ENCODE assay signal across 8 mouse cellular contexts in genomic region chr9:40805263-40805662, GRCm38 (mm10). TPM values are rescaled to one million over a fixed set of nuclear protein-coding genes. Genes with fewer than 3 reads are reported as not detected.
DNase-seq lines count a peak whose midpoint lies in the region; ATAC-seq lines count a peak whose summit lies in the region.

No protein-coding gene starts in this region.

- peak overlapping the region; percentile 22 for H3K4me2 ChIP-seq in heart, embryonic 12.5 days
- peak overlapping the region; percentile 40 for H3K4me2 ChIP-seq in kidney, embryonic 16.5 days (replicated peaks; ENCODE audit: low read depth, low read length)
- 0 out of 2 replicates have a peak overlapping the region, but pooled peaks have one; percentile 15 for H3K4me2 ChIP-seq in liver, embryonic 13.5 days
- H3K4me2 ChIP-seq in neural tube, embryonic 14.5 days (ENCODE audit: low read depth, low read length), result peak overlapping the region; percentile 21

- no peaks in the 10 kb centered on the region for H3K27me3 ChIP-seq in embryonic facial prominence, embryonic 10.5 days (replicated peaks; ENCODE audit: low read depth, poor library complexity, severe bottlenecking)
- no peaks in the 10 kb centered on the region for H3K27me3 ChIP-seq in heart, embryonic 12.5 days (replicated peaks)
- no peaks in the 10 kb centered on the region for H3K27me3 ChIP-seq in kidney, embryonic 16.5 days (ENCODE audit: insufficient read depth, low read length)
- no peaks in the 10 kb centered on the region for H3K27me3 ChIP-seq in liver, embryonic 13.5 days
- no peaks in the 10 kb centered on the region for H3K27me3 ChIP-seq in neural tube, embryonic 14.5 days (ENCODE audit: control insufficient read depth, insufficient read depth, low read length)

- peak overlapping the region; percentile 53 for H3K4me3 ChIP-seq in embryonic facial prominence, embryonic 10.5 days
- H3K4me3 ChIP-seq in heart, embryonic 12.5 days, result no peak overlapping the region
- peak overlapping the region; percentile 20 for H3K4me3 ChIP-seq in kidney, embryonic 16.5 days (ENCODE audit: low read length)
- 0 out of 2 replicates have a peak overlapping the region, but pooled peaks have one; percentile 50 for H3K4me3 ChIP-seq in liver, embryonic 13.5 days (replicated peaks)
- H3K4me3 ChIP-seq in neural tube, embryonic 14.5 days (ENCODE audit: low read depth, low read length), result 0 out of 2 replicates have a peak overlapping the region, but pooled peaks have one; percentile 12

- peak overlapping the region; percentile 19; the same call in 1 of the 2 replicates for H3K9ac ChIP-seq in heart, embryonic 12.5 days
- no peak overlapping the region; the same call in 1 of the 2 replicates for H3K9ac ChIP-seq in kidney, embryonic 16.5 days (replicated peaks; ENCODE audit: low read length)
- H3K9ac ChIP-seq in liver, embryonic 13.5 days, result peak overlapping the region; percentile 34; the same call in 1 of the 2 replicates
- no peak overlapping the region for H3K9ac ChIP-seq in neural tube, embryonic 14.5 days (replicated peaks; ENCODE audit: low read depth, low read length)

- DNase-seq in 416B (ENCODE audit: low read depth), result peak; percentile 87
- peak; percentile 44 to 62 for DNase-seq in adrenal gland, adult 18-20 months (ENCODE audit: low spot score in 2 of 2)
- DNase-seq in embryonic facial prominence, embryonic 10.5 days (ENCODE audit: low spot score), result peak; percentile 65
- peak; percentile 60 for DNase-seq in liver, embryonic 13.5 days
- DNase-seq in thymus, postnatal 14 days, result peak; percentile 81

- ATAC-seq in heart, embryonic 12.5 days (ENCODE audit: insufficient number of reproducible peaks, low FRiP score), result no peak
- no peak for ATAC-seq in kidney, embryonic 16.5 days (ENCODE audit: low FRiP score, low TSS enrichment)
- no peak for ATAC-seq in liver, embryonic 13.5 days (ENCODE audit: low read depth)
- ATAC-seq in neural tube, embryonic 14.5 days (ENCODE audit: low read depth), result no peak

- H3K36me3 ChIP-seq in embryonic facial prominence, embryonic 10.5 days (replicated peaks), result peaks cover 59% of the 10 kb centered on the region
- peaks cover 42% of the 10 kb centered on the region for H3K36me3 ChIP-seq in heart, embryonic 12.5 days
- H3K36me3 ChIP-seq in kidney, embryonic 16.5 days (ENCODE audit: insufficient read depth, low read length), result peaks cover 47% of the 10 kb centered on the region
- peaks cover 52% of the 10 kb centered on the region for H3K36me3 ChIP-seq in liver, embryonic 13.5 days
- H3K36me3 ChIP-seq in neural tube, embryonic 14.5 days (ENCODE audit: control insufficient read depth, insufficient read depth, low read length), result peaks cover 30% of the 10 kb centered on the region

- H3K9me3 ChIP-seq in embryonic facial prominence, embryonic 10.5 days, result no peaks in the 10 kb centered on the region
- no peaks in the 10 kb centered on the region for H3K9me3 ChIP-seq in heart, embryonic 12.5 days (replicated peaks)
- H3K9me3 ChIP-seq in kidney, embryonic 16.5 days (ENCODE audit: low read length), result no peaks in the 10 kb centered on the region
- no peaks in the 10 kb centered on the region for H3K9me3 ChIP-seq in liver, embryonic 13.5 days (replicated peaks)
- H3K9me3 ChIP-seq in neural tube, embryonic 14.5 days (ENCODE audit: control insufficient read depth, low read length), result no peaks in the 10 kb centered on the region

- WGBS in embryonic facial prominence, embryonic 10.5 days, result 23% methylated on average over 2 of the region's 2 CpGs
- 30% methylated on average over 2 of the region's 2 CpGs for WGBS in heart, embryonic 12.5 days
- WGBS in kidney, embryonic 16.5 days, result 30% methylated on average over 2 of the region's 2 CpGs
- WGBS in liver, embryonic 13.5 days (ENCODE audit: insufficient replicate concordance), result 40% methylated on average over 2 of the region's 2 CpGs
- 27% methylated on average over 2 of the region's 2 CpGs for WGBS in neural tube, embryonic 14.5 days

- H3K27ac ChIP-seq in embryonic facial prominence, embryonic 10.5 days (replicated peaks), result no peak overlapping the region
- H3K27ac ChIP-seq in heart, embryonic 12.5 days (ENCODE audit: poor library complexity, severe bottlenecking), result peak overlapping the region; percentile 31; the same call in 1 of the 2 replicates
- H3K27ac ChIP-seq in kidney, embryonic 16.5 days (ENCODE audit: low read length), result peak overlapping the region; percentile 61; the same call in 1 of the 2 replicates
- peak overlapping the region; percentile 47; the same call in 1 of the 2 replicates for H3K27ac ChIP-seq in liver, embryonic 13.5 days
- no peak overlapping the region; the same call in 1 of the 2 replicates for H3K27ac ChIP-seq in neural tube, embryonic 14.5 days (ENCODE audit: low read depth, low read length)

- peaks cover 45% of the 10 kb centered on the region for H3K4me1 ChIP-seq in embryonic facial prominence, embryonic 10.5 days
- H3K4me1 ChIP-seq in heart, embryonic 12.5 days (replicated peaks), result peaks cover 40% of the 10 kb centered on the region
- H3K4me1 ChIP-seq in kidney, embryonic 16.5 days (ENCODE audit: insufficient read depth, low read length), result peaks cover 38% of the 10 kb centered on the region
- H3K4me1 ChIP-seq in liver, embryonic 13.5 days (replicated peaks), result peaks cover 26% of the 10 kb centered on the region
- peaks cover 31% of the 10 kb centered on the region for H3K4me1 ChIP-seq in neural tube, embryonic 14.5 days (ENCODE audit: control insufficient read depth, insufficient read depth, low read length)

RNA-seq across cellular contexts. Expression of gene Hspa8, which starts 4.5 kb away (rescaled TPM):
- 1,000 to 10,000 TPM; 3,946 to 4,032 TPM for total RNA-seq in adrenal gland, adult 18-20 months (2021)
- polyA plus RNA-seq in embryonic facial prominence, embryonic 10.5 days (2016; fragmentation: Nextera tagmentation; extraction: Ambion mirVana), result 3,691 and 4,038 TPM in 2 replicates
- polyA plus RNA-seq in heart, embryonic 12.5 days (2016; fragmentation: Nextera tagmentation; extraction: Ambion mirVana), result 2,193 and 2,206 TPM in 2 replicates
- 2,859 and 3,187 TPM in 2 replicates for polyA plus RNA-seq in kidney, embryonic 16.5 days (2015; fragmentation: Nextera tagmentation; extraction: Ambion mirVana)
- 1,780 and 2,224 TPM in 2 replicates for polyA plus RNA-seq in liver, embryonic 13.5 days (2015; fragmentation: Nextera tagmentation; extraction: Ambion mirVana)
- polyA plus RNA-seq in neural tube, embryonic 14.5 days (2014; fragmentation: Nextera tagmentation; extraction: Ambion mirVana), result 2,884 and 3,125 TPM in 2 replicates

Comparison
In these comparisons a context has a peak if more than half of its experiments do, and no peak if none do; other contexts are left out.
1. H3K27ac ChIP-seq: peak in heart, embryonic 12.5 days (single experiment), kidney, embryonic 16.5 days (single experiment) and liver, embryonic 13.5 days (single experiment); none in embryonic facial prominence, embryonic 10.5 days (single experiment) and neural tube, embryonic 14.5 days (single experiment).
2. H3K9ac ChIP-seq: peak in heart, embryonic 12.5 days (single experiment) and liver, embryonic 13.5 days (single experiment); none in kidney, embryonic 16.5 days (single experiment) and neural tube, embryonic 14.5 days (single experiment).
3. Peak in every context shown above with its lines, with median percentiles within 50 percentile points of each other: DNase-seq and H3K4me2 ChIP-seq.